Mouse (Mus musculus) liver, embryonic 11.5 days (tissue): Measurements from ENCODE around the gene 1500009L16Rik. TPM values are rescaled to one million over a fixed set of nuclear protein-coding genes. Genes with fewer than 3 reads are reported as not detected.

Source experiments
- ATAC-seq: fragments of 200-750 bp; cut with Nextera tagmentation; replicated peaks from 2 replicates; pipeline ENCODE4 v1.8.0; 2017; ENCODE audit warnings: moderate number of reproducible peaks, mild to moderate bottlenecking, moderate TSS enrichment, moderate library complexity; ENCODE audit not compliant: low FRiP score
- DNase-seq: peaks from one replicate; pipeline ENCODE4 v3.0.0-alpha.2; 2017; ENCODE audit warnings: low spot score
- H3K27ac ChIP-seq: fragments of 300-500 bp; sonication (generic); 2 replicates; pipeline ENCODE4 v1.5.1; 2014; ENCODE audit warnings: mild to moderate bottlenecking, low read depth, low read length, control low read depth
- H3K27me3 ChIP-seq: fragments of 300-500 bp; sonication (generic); replicated peaks from 2 replicates; pipeline ENCODE4 v1.6.1; 2014; ENCODE audit warnings: low read length, mixed read lengths; ENCODE audit not compliant: control insufficient read depth, insufficient read depth
- H3K36me3 ChIP-seq: fragments of 300-500 bp; sonication (generic); 2 replicates; pipeline ENCODE4 v1.6.1; 2014; ENCODE audit warnings: mild to moderate bottlenecking, low read length, moderate library complexity, mixed read lengths; ENCODE audit not compliant: control insufficient read depth, insufficient read depth
- H3K4me1 ChIP-seq: fragments of 300-500 bp; sonication (generic); replicated peaks from 2 replicates; pipeline ENCODE4 v1.6.1; 2014; ENCODE audit warnings: low read length, mixed read lengths; ENCODE audit not compliant: control insufficient read depth, insufficient read depth
- H3K4me2 ChIP-seq: fragments of 300-500 bp; sonication (generic); 2 replicates; pipeline ENCODE4 v1.6.1; 2014; ENCODE audit warnings: mild to moderate bottlenecking, control low read depth, moderate library complexity
- H3K4me3 ChIP-seq: fragments of 300-500 bp; sonication (generic); 2 replicates; pipeline ENCODE4 v1.5.1; 2014; ENCODE audit warnings: low read depth, low read length, control low read depth
- H3K9ac ChIP-seq: fragments of 300-500 bp; sonication (generic); 2 replicates; pipeline ENCODE4 v1.6.1; 2014; ENCODE audit warnings: low read depth, low read length, control low read depth
- H3K9me3 ChIP-seq: fragments of 300-500 bp; sonication (generic); 2 replicates; pipeline ENCODE4 v1.6.1; 2016; ENCODE audit warnings: low read length, inconsistent platforms, mixed read lengths; ENCODE audit not compliant: control insufficient read depth
- WGBS: fragments of 180-500 bp; shearing (Covaris S2); extraction: QIAGEN DNeasy Blood & Tissue Kit; methylation state at CpG from one replicate; pipeline ENCODE4 v1.1.7; 2014; 5-methylcytosine and 5-hydroxymethylcytosine counted together
- polyA plus RNA-seq: library from polyadenylated mRNA; unstranded; fragments of >200 nt; fragmentation: Nextera tagmentation; extraction: Ambion mirVana; gene quantifications from 2 replicates; pipeline ENCODE4 v1.2.1, GENCODE M21; 2014

The 1500009L16Rik gene
- polyA plus RNA-seq, 1 experiment from 2014 or later = 7.8 TPM

DNA sequence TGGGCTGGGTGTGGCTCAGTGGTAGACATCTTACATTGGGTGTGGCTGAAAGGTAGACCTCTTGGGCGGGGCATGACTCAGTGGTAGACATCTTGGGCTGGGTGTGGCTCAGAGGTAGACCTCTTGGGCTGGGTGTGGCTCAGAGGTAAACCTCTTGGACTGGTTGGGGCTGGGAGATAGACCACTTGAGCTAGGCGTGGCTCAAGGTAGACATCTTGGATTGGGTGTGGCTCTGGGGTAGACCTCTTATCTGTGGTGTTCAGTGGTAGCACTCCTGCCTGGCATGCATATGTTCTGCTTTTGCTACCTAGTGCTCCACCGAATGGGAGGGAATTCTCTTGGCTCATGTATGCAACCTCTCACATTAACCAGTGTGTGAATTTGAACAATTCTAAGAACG is 11.1 kb downstream of the 1500009L16Rik start:
- no peak overlapping the region for H3K4me2 ChIP-seq
- H3K27me3 ChIP-seq = no peaks in the 10 kb centered on the region
- no peaks in the 10 kb centered on the region for H3K36me3 ChIP-seq
- WGBS = 81% methylated on average over 4 of the region's 4 CpGs
- H3K9me3 ChIP-seq = no peaks in the 10 kb centered on the region
- ATAC-seq (no peak), DNase-seq (no peak)
- H3K27ac ChIP-seq = no peak overlapping the region
- H3K4me1 ChIP-seq = no peaks in the 10 kb centered on the region
- H3K4me3 ChIP-seq = no peak overlapping the region
- H3K9ac ChIP-seq = no peak overlapping the region

DNA sequence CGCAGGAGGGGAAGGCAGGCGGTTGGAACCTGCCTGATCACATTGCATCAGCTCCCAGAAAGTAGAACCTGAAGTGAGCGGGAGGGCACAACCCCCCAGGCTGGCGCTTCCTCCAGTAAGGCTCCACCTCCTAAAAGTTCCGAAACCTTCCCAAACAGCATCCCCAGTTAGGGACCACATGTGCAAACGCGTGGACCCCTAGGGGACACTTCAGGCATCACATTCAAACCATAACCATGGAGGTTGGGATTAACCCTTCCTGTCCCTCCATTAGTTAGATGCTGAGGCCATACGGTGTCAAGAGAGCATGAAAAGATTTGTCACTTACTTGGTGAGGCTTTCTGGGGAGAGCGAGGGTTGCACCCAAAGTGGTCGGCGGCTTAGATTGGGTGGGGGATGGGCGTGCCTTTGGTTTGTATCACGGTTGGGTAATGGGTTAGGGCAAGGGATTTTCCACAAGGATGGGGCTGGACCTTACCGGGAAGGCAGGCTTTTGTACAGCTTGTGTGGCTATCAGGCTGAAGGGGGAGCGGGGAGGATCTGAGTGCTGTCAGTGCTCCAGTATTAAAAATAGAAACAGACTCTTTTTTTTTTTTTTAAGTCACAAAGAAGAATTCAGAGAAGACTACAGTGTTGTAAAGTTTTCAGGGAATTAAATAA is 16.5 kb downstream of the 1500009L16Rik start:
- no peaks in the 10 kb centered on the region for H3K27me3 ChIP-seq
- no peak overlapping the region for H3K27ac ChIP-seq
- peaks cover 3% of the 10 kb centered on the region for H3K9me3 ChIP-seq
- no peaks in the 10 kb centered on the region for H3K4me1 ChIP-seq
- H3K4me2 ChIP-seq = no peak overlapping the region
- ATAC-seq = no peak
- H3K4me3 ChIP-seq = no peak overlapping the region
- no peaks in the 10 kb centered on the region for H3K36me3 ChIP-seq
- WGBS = 79% methylated on average over 15 of the region's 15 CpGs
- H3K9ac ChIP-seq = no peak overlapping the region
- DNase-seq = no peak

DNA sequence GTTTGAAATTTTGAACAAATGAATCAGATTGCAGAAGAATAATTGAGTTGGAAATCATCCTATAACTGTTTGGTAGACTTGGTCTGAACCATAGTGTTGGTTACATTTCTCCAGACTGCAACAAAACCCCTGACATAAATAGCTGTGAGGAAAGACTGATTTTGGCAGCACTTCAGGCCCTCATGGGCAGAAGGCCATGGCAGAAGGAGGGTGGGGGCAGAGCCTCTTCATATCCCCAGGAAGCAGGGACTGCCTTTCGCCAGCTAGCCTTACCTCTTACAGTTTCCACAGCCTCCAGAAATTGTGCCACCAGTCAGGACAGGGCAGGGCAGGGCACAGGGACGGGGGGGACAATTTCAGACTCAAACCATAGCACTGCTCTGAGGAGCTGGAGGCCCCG is 22.0 kb downstream of the 1500009L16Rik start:
- Histone ChIP-seq H3K36me3 (no peaks in the 10 kb centered on the region), H3K4me1 (no peaks in the 10 kb centered on the region), H3K4me3 (no peak overlapping the region), H3K9me3 (peaks cover 3% of the 10 kb centered on the region), H3K4me2 (no peak overlapping the region), H3K27ac (no peak overlapping the region), H3K9ac (no peak overlapping the region), H3K27me3 (no peaks in the 10 kb centered on the region)
- 81% methylated on average over 3 of the region's 3 CpGs for WGBS
- ATAC-seq (no peak), DNase-seq (no peak)

DNA sequence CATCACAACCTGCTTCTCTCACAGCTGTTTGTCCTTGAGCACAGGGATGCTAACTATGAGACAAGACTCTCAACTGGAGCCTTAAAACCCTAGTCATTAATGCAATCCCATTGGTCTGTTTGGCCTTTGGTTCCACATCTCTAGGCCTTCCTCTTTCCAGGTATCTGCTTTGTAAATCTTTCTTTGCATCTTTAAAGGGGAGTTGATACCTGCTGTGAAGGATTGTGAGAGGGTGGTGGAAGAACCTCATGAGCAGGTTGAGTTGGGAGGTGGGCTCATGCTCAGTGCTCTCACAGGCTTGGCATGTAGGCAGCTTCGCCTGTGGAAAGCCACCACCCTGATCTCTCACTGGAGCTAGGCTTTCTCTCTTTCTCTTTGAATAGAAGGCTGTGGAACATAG is 30.4 kb downstream of the 1500009L16Rik start:
- no peaks in the 10 kb centered on the region for H3K9me3 ChIP-seq
- no peak for ATAC-seq
- no peak overlapping the region for H3K27ac ChIP-seq
- 61% methylated on average over 1 of the region's 1 CpGs for WGBS
- H3K4me1 ChIP-seq = no peaks in the 10 kb centered on the region
- no peak overlapping the region for H3K9ac ChIP-seq
- no peak overlapping the region for H3K4me2 ChIP-seq
- H3K27me3 ChIP-seq = no peaks in the 10 kb centered on the region
- H3K36me3 ChIP-seq = no peaks in the 10 kb centered on the region
- DNase-seq = no peak
- H3K4me3 ChIP-seq = no peak overlapping the region

DNA sequence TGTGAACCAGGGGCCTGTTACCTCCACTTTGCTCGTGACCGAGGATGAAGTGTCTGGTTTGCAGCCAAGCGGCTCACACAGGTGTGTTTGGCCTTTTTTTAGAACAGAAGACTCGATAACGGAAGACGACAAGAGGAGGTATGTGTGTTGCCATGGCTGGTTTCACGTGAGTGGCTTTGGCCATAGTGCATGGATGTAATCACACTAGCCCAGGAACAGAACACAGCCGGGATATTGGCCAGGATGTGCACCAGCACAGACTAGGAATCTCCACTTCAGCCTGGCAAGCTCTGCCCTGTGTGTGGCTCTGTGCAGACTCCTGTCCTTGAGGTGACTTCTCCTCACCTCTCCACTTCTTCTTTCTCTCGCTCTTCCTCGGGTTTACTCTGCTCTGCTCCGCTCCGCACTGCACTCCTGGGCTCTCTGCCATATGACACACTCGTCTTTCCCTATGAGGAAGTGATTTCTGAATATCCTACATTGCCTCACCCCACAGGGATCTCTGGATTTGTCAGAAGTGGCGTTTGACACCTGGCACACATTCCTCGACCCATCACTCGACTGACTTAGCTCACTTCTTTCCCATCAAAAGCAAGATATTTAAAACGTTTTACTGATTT is 34.8 kb downstream of the 1500009L16Rik start:
- Histone ChIP-seq H3K27me3 (no peaks in the 10 kb centered on the region), H3K4me3 (no peak overlapping the region), H3K4me2 (no peak overlapping the region), H3K4me1 (no peaks in the 10 kb centered on the region), H3K36me3 (no peaks in the 10 kb centered on the region), H3K9me3 (no peaks in the 10 kb centered on the region), H3K9ac (no peak overlapping the region), H3K27ac (no peak overlapping the region)
- DNase-seq (no peak), ATAC-seq (no peak)
- WGBS = 80% methylated on average over 17 of the region's 17 CpGs

DNA sequence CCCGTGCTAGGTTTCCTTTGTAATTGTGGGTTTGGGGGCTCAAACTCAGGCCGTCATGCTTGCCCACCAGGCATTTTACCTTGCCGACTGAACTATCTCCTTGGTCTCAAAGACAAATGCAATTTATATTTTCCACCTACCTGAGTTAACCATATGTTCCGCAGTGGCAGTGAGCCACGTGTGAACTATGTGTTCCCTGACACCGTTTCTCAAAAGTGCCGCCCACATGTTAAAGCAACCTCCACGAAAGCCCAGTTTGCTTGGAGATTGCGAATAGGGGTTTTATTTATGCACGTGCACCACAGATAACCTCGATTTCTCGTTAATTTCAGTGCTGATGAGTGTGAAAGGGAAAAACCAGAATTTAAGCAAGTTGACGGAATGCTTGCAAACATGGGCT is 36.1 kb downstream of the 1500009L16Rik start:
- H3K36me3 ChIP-seq = no peaks in the 10 kb centered on the region
- H3K4me1 ChIP-seq = no peaks in the 10 kb centered on the region
- H3K4me2 ChIP-seq = no peak overlapping the region
- no peak for DNase-seq
- H3K27ac ChIP-seq = no peak overlapping the region
- no peak overlapping the region for H3K9ac ChIP-seq
- ATAC-seq = no peak
- no peaks in the 10 kb centered on the region for H3K9me3 ChIP-seq
- no peaks in the 10 kb centered on the region for H3K27me3 ChIP-seq
- H3K4me3 ChIP-seq = no peak overlapping the region
- WGBS = 84% methylated on average over 13 of the region's 13 CpGs

DNA sequence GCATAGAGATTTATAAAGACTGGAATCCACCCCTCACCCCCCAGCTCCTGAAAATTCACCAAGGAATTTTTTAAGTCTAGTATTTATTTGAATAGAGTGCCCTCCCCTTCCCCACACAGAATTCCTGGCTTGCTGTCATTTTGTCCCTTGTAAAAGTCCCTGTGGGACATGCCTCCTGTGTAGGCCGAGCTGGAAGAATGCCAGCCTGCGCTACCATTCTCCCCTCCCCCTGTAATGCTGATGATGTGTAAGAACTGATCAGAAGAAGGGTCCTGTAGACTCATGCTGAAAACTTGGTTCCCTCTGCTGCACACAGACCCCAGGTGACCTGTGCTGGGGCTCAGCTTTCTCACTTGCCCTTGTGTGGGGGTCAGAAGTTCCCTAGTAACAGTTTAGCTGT is 37.9 kb downstream of the 1500009L16Rik start:
- Histone ChIP-seq H3K4me1 (no peaks in the 10 kb centered on the region), H3K4me2 (no peak overlapping the region), H3K36me3 (no peaks in the 10 kb centered on the region), H3K27me3 (no peaks in the 10 kb centered on the region), H3K27ac (no peak overlapping the region), H3K9ac (no peak overlapping the region), H3K4me3 (no peak overlapping the region), H3K9me3 (no peaks in the 10 kb centered on the region)
- ATAC-seq (no peak), DNase-seq (no peak)
- 84% methylated on average over 2 of the region's 2 CpGs for WGBS

DNA sequence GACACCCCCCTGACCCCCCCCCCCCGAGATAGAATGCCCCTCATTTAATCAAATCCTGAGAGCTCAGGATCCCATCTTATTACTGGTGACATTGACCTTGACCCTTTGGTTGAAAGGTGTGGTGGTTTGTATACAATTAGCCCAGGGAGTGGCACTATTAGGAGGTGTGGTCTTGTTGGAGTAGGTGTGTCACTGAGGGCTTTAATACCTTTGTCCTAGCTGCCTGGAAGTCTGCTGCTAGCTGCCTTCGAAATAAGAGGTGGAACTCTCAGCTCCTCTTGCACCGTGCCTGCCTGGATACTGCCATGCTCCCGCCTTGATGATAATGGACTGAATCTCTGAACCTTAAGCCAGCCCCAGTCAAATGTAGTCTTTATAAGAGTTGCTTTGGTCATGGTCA is 41.2 kb downstream of the 1500009L16Rik start:
- no peak overlapping the region for H3K4me2 ChIP-seq
- WGBS = 86% methylated on average over 4 of the region's 4 CpGs
- H3K36me3 ChIP-seq = no peaks in the 10 kb centered on the region

DNA sequence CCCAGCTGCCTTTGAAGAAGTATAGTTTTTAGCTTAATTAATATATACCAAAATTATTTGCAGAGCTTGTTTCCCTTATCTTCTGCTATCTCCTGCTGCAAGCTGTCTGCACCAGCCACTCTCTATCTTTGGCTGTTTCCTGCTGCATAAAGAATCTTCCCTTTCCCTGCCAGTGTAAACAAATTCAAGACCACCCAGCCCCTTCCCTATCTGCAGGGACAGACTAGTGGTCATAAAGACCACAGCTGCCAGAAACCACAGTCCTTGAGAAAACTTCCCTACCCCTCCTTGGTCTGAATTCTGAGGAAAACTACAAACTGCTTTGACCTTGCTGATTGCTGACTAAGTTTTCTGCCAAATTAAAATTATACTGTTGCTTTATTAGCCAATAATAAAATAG is 44.2 kb downstream of the 1500009L16Rik start:
- Histone ChIP-seq H3K36me3 (no peaks in the 10 kb centered on the region), H3K27ac (no peak overlapping the region), H3K9ac (no peak overlapping the region), H3K4me2 (no peak overlapping the region), H3K9me3 (no peaks in the 10 kb centered on the region), H3K4me1 (no peaks in the 10 kb centered on the region), H3K27me3 (no peaks in the 10 kb centered on the region), H3K4me3 (no peak overlapping the region)
- ATAC-seq (no peak), DNase-seq (no peak)

More for the DNA sequence above, 41.2 kb downstream of the 1500009L16Rik start:
- Histone ChIP-seq H3K4me3 (no peak overlapping the region), H3K9me3 (no peaks in the 10 kb centered on the region), H3K4me1 (no peaks in the 10 kb centered on the region), H3K27me3 (no peaks in the 10 kb centered on the region), H3K9ac (no peak overlapping the region), H3K27ac (no peak overlapping the region)
- DNase-seq = no peak
- no peak for ATAC-seq
